Mouse (Mus musculus): ENCODE data around the gene Tcn2. TPM values are rescaled to one million over a fixed set of nuclear protein-coding genes. Genes with fewer than 3 reads are reported as not detected.

Gene Tcn2
- polyA plus RNA-seq, 1 experiment = 28.0 TPM

DNA sequence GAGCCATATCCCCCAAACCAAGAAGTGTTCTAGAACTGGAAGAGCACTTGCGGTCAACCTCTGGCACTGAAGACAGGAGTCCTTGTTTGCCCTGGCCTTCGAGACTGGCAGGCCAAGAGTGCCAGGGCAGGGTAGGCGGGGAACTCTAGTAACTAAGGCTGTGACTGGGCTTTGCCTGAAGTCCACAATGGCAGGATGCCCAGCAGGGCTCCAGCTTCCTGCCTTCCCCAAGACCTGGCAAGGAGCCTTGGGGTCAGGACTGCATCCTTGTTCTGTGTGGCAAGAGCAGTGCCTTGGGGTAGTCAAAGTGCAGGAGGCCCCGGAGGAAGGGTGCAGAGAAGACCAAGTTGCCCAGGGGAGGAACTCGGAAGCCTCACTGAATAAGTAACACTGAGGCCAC is 28.9 kb downstream of the Tcn2 start:
- H3K27ac ChIP-seq (ENCODE audit: insufficient read depth, low read length) = no peak overlapping the region
- TF ChIP-seq CTCF (IDR thresholded peaks at IDR 0.05; ENCODE audit: borderline replicate concordance, insufficient read depth, low read depth, low read length) (no peak), POLR2A (IDR thresholded peaks at IDR 0.05; ENCODE audit: borderline replicate concordance, insufficient read depth, low read length) (no peak)

GRCm38 (mm10) chr11:3902516-3902915 is 29.4 kb downstream of the Tcn2 start:
- WGBS = 96% methylated on average over 3 of the region's 3 CpGs
- no peaks in the 10 kb centered on the region for H3K27me3 ChIP-seq (ENCODE audit: control insufficient read depth, insufficient read depth, low read length)
- TF ChIP-seq CTCF (IDR thresholded peaks at IDR 0.05; ENCODE audit: borderline replicate concordance, insufficient read depth, low read depth, low read length) = no peak
- TF ChIP-seq POLR2A (IDR thresholded peaks at IDR 0.05; ENCODE audit: borderline replicate concordance, insufficient read depth, low read length) = no peak
- H3K4me1 ChIP-seq (ENCODE audit: control insufficient read depth, insufficient read depth, low read length) = peaks cover 9% of the 10 kb centered on the region
- H3K27ac ChIP-seq (ENCODE audit: insufficient read depth, low read length) = no peak overlapping the region
- no peak for DNase-seq
- no peak overlapping the region for H3K4me3 ChIP-seq (replicated peaks; ENCODE audit: insufficient read depth, low read depth, low read length)

More for the DNA sequence above, 28.9 kb downstream of the Tcn2 start:
- WGBS = 32% methylated on average over 5 of the region's 5 CpGs
- Histone ChIP-seq H3K4me3 (replicated peaks; ENCODE audit: insufficient read depth, low read depth, low read length) (no peak overlapping the region), H3K4me1 (ENCODE audit: control insufficient read depth, insufficient read depth, low read length) (peaks cover 13% of the 10 kb centered on the region), H3K27me3 (ENCODE audit: control insufficient read depth, insufficient read depth, low read length) (no peaks in the 10 kb centered on the region)
- peak; percentile 48 to 61 for DNase-seq

DNA sequence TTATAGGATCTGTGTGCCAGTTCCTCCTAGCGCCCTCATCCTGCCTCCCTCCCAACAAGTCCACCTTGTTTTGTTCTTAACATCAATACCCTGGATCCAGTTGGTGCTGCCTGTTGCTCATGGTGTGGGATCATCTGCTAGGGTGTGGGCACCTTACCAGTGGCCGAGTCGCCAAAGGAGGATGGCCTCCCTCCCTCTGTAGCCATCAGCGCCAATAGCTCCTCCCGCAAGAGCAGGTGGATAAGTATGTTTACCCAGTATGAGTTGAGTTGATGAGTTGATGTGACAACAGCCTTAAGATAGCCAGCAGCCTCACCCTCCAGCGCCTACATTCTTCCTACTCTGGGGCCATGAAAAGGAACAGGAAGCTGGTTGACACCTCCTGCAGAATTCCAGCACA is 31.7 kb downstream of the Tcn2 start:
- Histone ChIP-seq H3K4me3 (replicated peaks; ENCODE audit: insufficient read depth, low read depth, low read length) (no peak overlapping the region), H3K27me3 (ENCODE audit: control insufficient read depth, insufficient read depth, low read length) (no peaks in the 10 kb centered on the region), H3K27ac (ENCODE audit: insufficient read depth, low read length) (no peak overlapping the region), H3K4me1 (ENCODE audit: control insufficient read depth, insufficient read depth, low read length) (peaks cover 11% of the 10 kb centered on the region)
- TF ChIP-seq POLR2A (IDR thresholded peaks at IDR 0.05; ENCODE audit: borderline replicate concordance, insufficient read depth, low read length) (no peak), CTCF (IDR thresholded peaks at IDR 0.05; ENCODE audit: borderline replicate concordance, insufficient read depth, low read depth, low read length) (no peak)
- 77% methylated on average over 6 of the region's 6 CpGs for WGBS
- no peak for DNase-seq

DNA sequence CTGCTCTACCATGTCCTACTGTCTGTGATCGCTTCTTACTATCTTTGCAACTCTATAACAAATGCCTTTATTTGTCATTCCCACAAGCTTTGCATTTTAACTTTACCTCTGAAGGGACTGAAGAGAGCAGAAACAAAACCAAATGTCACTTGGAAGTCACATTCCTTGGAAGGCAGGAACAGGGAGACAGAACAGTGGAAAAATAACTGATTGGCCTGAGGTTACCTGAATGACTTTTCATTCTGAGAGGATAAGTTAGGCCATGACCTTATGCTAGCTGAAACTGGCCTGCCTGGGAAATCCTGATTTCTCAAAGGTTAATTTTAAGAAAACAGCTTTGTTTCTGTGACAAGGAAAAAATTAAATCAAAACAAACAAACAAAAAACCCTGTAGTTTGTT is 36.0 kb downstream of the Tcn2 start:
- Histone ChIP-seq H3K4me3 (replicated peaks; ENCODE audit: insufficient read depth, low read depth, low read length) (no peak overlapping the region), H3K27ac (ENCODE audit: insufficient read depth, low read length) (no peak overlapping the region), H3K27me3 (ENCODE audit: control insufficient read depth, insufficient read depth, low read length) (no peaks in the 10 kb centered on the region), H3K4me1 (ENCODE audit: control insufficient read depth, insufficient read depth, low read length) (peaks cover 5% of the 10 kb centered on the region)
- TF ChIP-seq CTCF (IDR thresholded peaks at IDR 0.05; ENCODE audit: borderline replicate concordance, insufficient read depth, low read depth, low read length) (no peak), POLR2A (IDR thresholded peaks at IDR 0.05; ENCODE audit: borderline replicate concordance, insufficient read depth, low read length) (no peak)
- no peak for DNase-seq
- WGBS = 88% methylated on average over 1 of the region's 1 CpGs

- 13% methylated on average over 10 of the region's 10 CpGs for WGBS
- peaks cover 5% of the 10 kb centered on the region for H3K4me1 ChIP-seq (ENCODE audit: control insufficient read depth, insufficient read depth, low read length)
- no peaks in the 10 kb centered on the region for H3K27me3 ChIP-seq (ENCODE audit: control insufficient read depth, insufficient read depth, low read length)
- peak overlapping the region; percentile 37 for H3K4me3 ChIP-seq (replicated peaks; ENCODE audit: insufficient read depth, low read depth, low read length)
- no peak for TF ChIP-seq POLR2A (IDR thresholded peaks at IDR 0.05; ENCODE audit: borderline replicate concordance, insufficient read depth, low read length)
- TF ChIP-seq CTCF (IDR thresholded peaks at IDR 0.05; ENCODE audit: borderline replicate concordance, insufficient read depth, low read depth, low read length) = no peak
- DNase-seq = peak in 1 of 2 experiments; percentile 15
- no peak overlapping the region for H3K27ac ChIP-seq (ENCODE audit: insufficient read depth, low read length)
Observed at GRCm38 (mm10) chr11:3895458-3895857, 36.5 kb downstream of the Tcn2 start.

DNA sequence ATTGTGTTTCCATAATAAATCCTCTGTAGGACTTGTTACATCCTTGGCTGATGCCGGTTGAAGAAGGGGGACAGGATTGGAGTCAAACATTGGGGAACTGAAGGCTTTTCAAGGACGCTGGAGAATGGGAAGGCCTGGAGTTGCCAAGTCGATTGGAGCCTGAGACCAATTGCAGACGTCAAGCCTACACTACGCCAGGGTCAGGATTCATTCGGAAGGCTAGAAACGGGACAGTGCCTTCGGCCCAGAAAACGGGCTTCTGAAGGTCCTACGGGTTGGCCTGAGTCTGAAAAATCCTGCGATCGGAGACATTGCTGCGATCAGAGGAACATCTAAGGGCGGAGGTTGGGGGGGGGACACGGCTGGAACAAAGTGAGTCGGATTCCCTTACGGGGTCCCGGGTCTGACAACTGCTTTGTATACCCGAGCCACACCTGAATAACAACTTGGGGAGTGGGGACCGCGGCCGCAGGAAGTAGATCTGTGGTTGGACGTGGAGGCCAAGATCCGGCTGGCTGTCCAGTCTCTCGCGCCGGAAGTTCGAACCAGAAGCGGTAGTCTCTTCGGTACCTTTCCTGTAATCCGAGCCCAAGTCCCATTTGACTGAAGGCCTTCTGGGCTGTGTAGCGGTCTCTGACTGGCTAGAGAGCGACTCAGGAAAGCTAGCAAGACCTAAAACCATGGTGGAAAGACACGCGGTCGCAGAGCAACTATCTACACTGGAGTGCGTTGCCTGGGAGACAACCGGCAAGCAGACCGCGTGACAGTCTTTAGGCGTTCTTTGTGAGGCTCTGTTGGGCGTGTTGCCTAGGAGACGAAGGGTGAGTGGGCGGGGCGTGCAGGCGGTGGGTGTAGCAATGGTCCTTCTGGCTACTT is 37.3 kb downstream of the Tcn2 start, which contains the start of the genes 4921536K21Rik and Dusp18:
4921536K21Rik (minus strand) TSS at position 693 of the 876 bp plus-strand sequence.
Dusp18 (plus strand) TSS at position 835 of the 876 bp plus-strand sequence.
- no peaks in the 10 kb centered on the region for H3K27me3 ChIP-seq (ENCODE audit: control insufficient read depth, insufficient read depth, low read length)
- DNase-seq = peak; percentile 69 to 72
- no peak within 1 kb of the TSS for H3K27ac ChIP-seq (ENCODE audit: insufficient read depth, low read length)
- H3K4me1 ChIP-seq (ENCODE audit: control insufficient read depth, insufficient read depth, low read length) = peaks cover 5% of the 10 kb centered on the region
- 15% methylated on average over 46 of the region's 46 CpGs for WGBS
- TF ChIP-seq POLR2A (IDR thresholded peaks at IDR 0.05; ENCODE audit: borderline replicate concordance, insufficient read depth, low read length) (no peak), CTCF (IDR thresholded peaks at IDR 0.05; ENCODE audit: borderline replicate concordance, insufficient read depth, low read depth, low read length) (no peak)
- peak within 1 kb of the TSS; percentile 37 for H3K4me3 ChIP-seq (replicated peaks; ENCODE audit: insufficient read depth, low read depth, low read length)

DNA sequence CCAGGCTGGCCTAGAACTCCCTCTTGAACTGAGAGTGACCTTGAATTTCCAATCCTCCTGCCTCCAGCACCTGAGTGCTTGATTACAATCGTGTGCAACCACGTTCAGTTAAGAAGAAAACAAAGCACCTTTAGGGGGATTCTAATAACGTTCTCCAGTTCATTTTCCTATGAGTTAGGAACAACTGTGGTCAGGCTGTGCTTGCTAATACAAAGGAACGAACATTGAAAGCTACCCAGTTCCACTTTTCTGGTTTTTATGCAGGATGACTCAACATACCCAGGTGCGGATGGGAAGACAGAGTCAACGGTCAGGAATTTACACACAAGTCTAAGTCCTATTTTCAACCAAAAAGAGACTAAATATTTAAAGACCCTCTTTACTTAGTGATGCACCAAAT is 38.0 kb downstream of the Tcn2 start:
- no peak for TF ChIP-seq POLR2A (IDR thresholded peaks at IDR 0.05; ENCODE audit: borderline replicate concordance, insufficient read depth, low read length)
- TF ChIP-seq CTCF (IDR thresholded peaks at IDR 0.05; ENCODE audit: borderline replicate concordance, insufficient read depth, low read depth, low read length) = no peak
- H3K4me1 ChIP-seq (ENCODE audit: control insufficient read depth, insufficient read depth, low read length) = peaks cover 5% of the 10 kb centered on the region
- H3K27ac ChIP-seq (ENCODE audit: insufficient read depth, low read length) = no peak overlapping the region
- no peaks in the 10 kb centered on the region for H3K27me3 ChIP-seq (ENCODE audit: control insufficient read depth, insufficient read depth, low read length)
- H3K4me3 ChIP-seq (replicated peaks; ENCODE audit: insufficient read depth, low read depth, low read length) = no peak overlapping the region
- no peak for DNase-seq
- 93% methylated on average over 6 of the region's 6 CpGs for WGBS

- 12% methylated on average over 5 of the region's 5 CpGs for WGBS
- peaks cover 8% of the 10 kb centered on the region; the same call in 1 of the 2 replicates for H3K4me1 ChIP-seq (ENCODE audit: control insufficient read depth, insufficient read depth, low read length)
- TF ChIP-seq CTCF (IDR thresholded peaks at IDR 0.05; ENCODE audit: borderline replicate concordance, insufficient read depth, low read depth, low read length) (no peak), POLR2A (IDR thresholded peaks at IDR 0.05; ENCODE audit: borderline replicate concordance, insufficient read depth, low read length) (no peak)
- DNase-seq = peak in 1 of 2 experiments; percentile 61
- no peak overlapping the region for H3K27ac ChIP-seq (ENCODE audit: insufficient read depth, low read length)
- H3K27me3 ChIP-seq (ENCODE audit: control insufficient read depth, insufficient read depth, low read length) = no peaks in the 10 kb centered on the region
- H3K4me3 ChIP-seq (replicated peaks; ENCODE audit: insufficient read depth, low read depth, low read length) = no peak overlapping the region
Observed at GRCm38 (mm10) chr11:3887331-3887730, 44.6 kb downstream of the Tcn2 start.

Data from cerebellum, adult 2 months (tissue).